Mouse (Mus musculus) liver, adult 2 months (tissue): ENCODE measurements around the gene Cdt1. TPM values are rescaled to one million over a fixed set of nuclear protein-coding genes. Genes with fewer than 3 reads are reported as not detected.

ENCODE experiments used
- DNase-seq: peaks from one replicate; pipeline ENCODE4 v3.0.0-alpha.2; 2011; ENCODE audit warnings: low read depth, low spot score; ENCODE audit errors: extremely low read depth
- H3K27ac ChIP-seq: fragments of 200-500 bp; replicated peaks from 2 replicates; pipeline ENCODE4 v1.5.1; 2012; ENCODE audit warnings: low read depth, mild to moderate bottlenecking, control low read depth, inconsistent platforms, low read length; ENCODE audit not compliant: insufficient read depth
- H3K27me3 ChIP-seq: fragments of 200-500 bp; 2 replicates; pipeline ENCODE4 v1.6.1; 2012; ENCODE audit warnings: mild to moderate bottlenecking, moderate library complexity, low read length, inconsistent platforms; ENCODE audit not compliant: control insufficient read depth, insufficient read depth
- H3K36me3 ChIP-seq: fragments of 200-500 bp; 2 replicates; pipeline ENCODE4 v1.6.1; 2012; ENCODE audit warnings: low read length, inconsistent platforms; ENCODE audit not compliant: control insufficient read depth, insufficient read depth
- H3K4me1 ChIP-seq: fragments of 200-500 bp; 2 replicates; pipeline ENCODE4 v1.6.1; 2011; ENCODE audit warnings: low read length; ENCODE audit not compliant: control insufficient read depth, insufficient read depth
- H3K4me3 ChIP-seq: fragments of 200-500 bp; 2 replicates; pipeline ENCODE4 v1.5.1; 2011; ENCODE audit warnings: low read depth, mild to moderate bottlenecking, control low read depth, low read length, moderate library complexity; ENCODE audit not compliant: insufficient read depth
- H3K79me2 ChIP-seq: fragments of 200-500 bp; 2 replicates; pipeline ENCODE4 v1.6.1; 2012; ENCODE audit warnings: inconsistent platforms, mild to moderate bottlenecking, low read length, moderate library complexity; ENCODE audit not compliant: control insufficient read depth, insufficient read depth
- H3K9ac ChIP-seq: fragments of 200-500 bp; 2 replicates; pipeline ENCODE4 v1.6.1; 2012; ENCODE audit warnings: low read depth, mild to moderate bottlenecking, control low read depth, inconsistent platforms, low read length
- CTCF ChIP-seq: fragments of 200-500 bp; IDR thresholded peaks from 2 replicates; pipeline ENCODE4 v1.5.1; 2011; ENCODE audit warnings: low read depth, low read length, control low read depth
- POLR2A ChIP-seq: fragments of 200-500 bp; IDR thresholded peaks from 2 replicates; pipeline ENCODE4 v1.6.1; 2011; ENCODE audit warnings: low read length, control low read depth; ENCODE audit not compliant: insufficient read depth; ENCODE audit errors: extremely low read depth
- WGBS: fragments of 180-500 bp; shearing (Covaris S2); methylation state at CpG from one replicate; pipeline ENCODE4 v1.1.7; 2018; 5-methylcytosine and 5-hydroxymethylcytosine counted together
- polyA plus RNA-seq: library from polyadenylated mRNA; depleted of rRNA; stranded (reverse); fragments of >200 nt; gene quantifications from 2 replicates; pipeline ENCODE4 v1.2.3, GENCODE M21; 2012
- total RNA-seq: library from RNA; depleted of rRNA; stranded (reverse); fragments of >200 nt; gene quantifications from 2 replicates; pipeline ENCODE4 v1.2.3, GENCODE M21; 2014

Cdt1 gene
- total and polyA plus RNA-seq, 2 experiments, result 1.0 to 2.9 TPM

DNA sequence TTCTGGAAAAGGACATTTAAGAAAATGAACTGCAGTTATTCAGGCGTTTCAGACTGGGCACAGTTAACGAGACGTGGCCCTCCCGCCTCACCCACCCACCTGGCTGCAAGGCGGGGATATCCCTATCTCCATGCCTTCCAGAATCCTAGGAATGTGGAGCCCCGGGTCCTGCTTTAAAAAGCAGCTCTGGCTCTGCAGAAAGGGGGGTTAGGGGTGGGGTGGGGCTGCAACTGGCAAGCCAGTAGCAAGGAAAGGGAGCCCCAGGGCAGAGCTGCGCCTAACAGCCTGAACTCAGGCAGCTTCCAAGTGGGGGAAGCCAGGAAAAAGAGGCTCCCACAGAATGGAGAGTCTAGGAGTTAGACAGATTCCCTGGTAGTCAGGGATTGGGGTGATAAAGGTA is 11.4 kb downstream of the Cdt1 start:
- no peak overlapping the region for H3K9ac ChIP-seq
- TF ChIP-seq POLR2A (no peak), CTCF (no peak)

DNA sequence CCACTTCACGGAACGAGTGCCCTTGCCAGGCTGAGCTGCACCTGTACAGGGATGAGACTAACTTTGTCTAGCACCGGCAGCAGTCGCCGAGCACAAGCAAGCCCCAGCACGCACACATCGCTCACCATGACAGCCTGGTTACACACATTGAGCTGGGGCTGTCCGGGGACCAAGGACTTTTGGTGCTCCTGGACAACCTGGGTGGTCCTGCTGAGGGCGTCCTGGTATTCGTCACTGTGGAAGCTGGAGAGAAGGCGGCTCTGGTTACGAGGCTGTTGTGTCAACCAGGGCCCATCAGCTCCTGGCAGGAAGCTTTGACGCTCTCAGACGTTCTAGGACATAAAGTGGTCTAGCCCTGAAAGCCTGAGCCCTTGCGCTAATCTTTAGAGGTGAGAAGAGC is 13.1 kb downstream of the Cdt1 start:
- Histone ChIP-seq H3K36me3 (no peaks in the 10 kb centered on the region), H3K27ac (no peak overlapping the region), H3K4me1 (peaks cover 5% of the 10 kb centered on the region), H3K27me3 (no peaks in the 10 kb centered on the region), H3K4me3 (no peak overlapping the region), H3K9ac (no peak overlapping the region), H3K79me2 (no peaks in the 10 kb centered on the region)
- no peak for TF ChIP-seq POLR2A
- TF ChIP-seq CTCF, result no peak
- no peak for DNase-seq
- 89% methylated on average over 14 of the region's 15 CpGs for WGBS

More for the DNA sequence above, 11.4 kb downstream of the Cdt1 start:
- Histone ChIP-seq H3K27ac (no peak overlapping the region), H3K27me3 (no peaks in the 10 kb centered on the region), H3K79me2 (no peaks in the 10 kb centered on the region), H3K36me3 (no peaks in the 10 kb centered on the region), H3K4me3 (no peak overlapping the region), H3K4me1 (peaks cover 20% of the 10 kb centered on the region)
- 84% methylated on average over 7 of the region's 7 CpGs for WGBS
- no peak for DNase-seq

DNA sequence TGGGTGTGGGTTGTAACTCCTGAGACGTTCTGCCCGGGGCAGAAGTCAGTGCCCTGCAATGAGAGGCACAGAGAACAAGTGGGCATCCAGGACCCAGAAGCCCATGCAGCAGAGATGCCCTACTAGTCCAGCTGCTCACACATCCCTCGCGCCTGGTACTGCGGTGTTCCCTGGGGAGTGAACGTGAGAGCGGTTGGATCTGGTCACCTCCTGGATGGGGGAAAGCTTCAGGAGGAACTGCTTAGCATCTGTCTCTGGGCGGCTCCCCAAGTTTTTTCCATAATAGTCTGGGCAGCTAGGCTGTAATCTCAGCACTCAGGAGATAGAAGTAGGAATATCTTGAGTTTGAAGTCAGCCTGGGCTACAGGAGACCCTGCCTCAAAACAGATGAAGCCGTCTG is 17.2 kb downstream of the Cdt1 start:
- Histone ChIP-seq H3K79me2 (no peaks in the 10 kb centered on the region), H3K4me3 (no peak overlapping the region), H3K4me1 (peaks cover 2% of the 10 kb centered on the region; the same call in 1 of the 2 replicates), H3K27me3 (no peaks in the 10 kb centered on the region), H3K9ac (no peak overlapping the region), H3K27ac (no peak overlapping the region), H3K36me3 (no peaks in the 10 kb centered on the region)
- TF ChIP-seq POLR2A, result no peak
- no peak for TF ChIP-seq CTCF
- WGBS, result 89% methylated on average over 9 of the region's 9 CpGs
- DNase-seq, result no peak

DNA sequence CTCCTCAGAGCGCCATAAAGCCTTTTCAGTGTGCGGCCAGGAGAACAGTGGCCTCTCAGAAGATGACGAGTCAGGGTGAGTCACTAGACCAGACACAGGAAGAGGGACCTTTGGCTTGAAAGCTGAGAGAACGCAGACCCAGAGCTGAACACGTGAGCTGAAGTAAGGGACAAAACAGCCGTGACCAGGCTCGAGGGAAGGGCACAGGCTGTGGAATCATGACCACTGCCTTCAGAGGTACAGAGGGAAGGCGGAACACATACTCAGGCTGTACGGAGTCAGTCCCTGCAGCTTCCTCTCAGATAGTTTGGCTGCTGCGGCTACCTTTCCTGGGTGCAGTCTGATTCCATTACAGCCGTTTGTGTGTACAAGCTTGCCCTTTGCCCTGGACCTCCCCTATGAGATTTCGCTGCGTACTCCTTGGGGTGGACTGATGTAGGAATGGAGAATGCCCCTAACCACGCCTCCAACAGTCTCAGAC is 17.6 kb downstream of the Cdt1 start:
- WGBS, result 35% methylated on average over 14 of the region's 14 CpGs
- Histone ChIP-seq H3K9ac (no peak overlapping the region), H3K4me1 (peaks cover 2% of the 10 kb centered on the region; the same call in 1 of the 2 replicates), H3K79me2 (no peaks in the 10 kb centered on the region), H3K27ac (no peak overlapping the region), H3K27me3 (no peaks in the 10 kb centered on the region), H3K4me3 (no peak overlapping the region), H3K36me3 (no peaks in the 10 kb centered on the region)
- TF ChIP-seq POLR2A (no peak), CTCF (no peak)
- peak; percentile 22 for DNase-seq

DNA sequence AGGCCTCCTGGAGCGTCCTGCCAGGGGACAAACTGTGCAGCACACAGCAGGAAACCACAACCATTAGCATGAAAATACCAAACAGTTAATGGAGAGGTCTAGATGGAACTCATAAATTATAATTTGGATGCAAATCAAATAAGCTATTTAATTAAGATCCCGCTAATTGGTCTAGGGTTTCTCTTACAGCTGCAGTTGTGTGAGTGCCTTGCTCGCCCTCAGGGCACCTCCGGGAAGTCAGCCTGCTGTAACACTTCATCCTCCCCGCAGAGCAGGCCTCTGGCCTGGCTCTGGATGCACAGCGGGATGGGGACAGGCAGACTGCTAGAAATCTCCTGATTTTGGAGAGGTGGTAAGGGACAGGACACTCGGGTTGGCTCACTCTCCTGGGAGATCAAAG is 18.4 kb downstream of the Cdt1 start:
- Histone ChIP-seq H3K9ac (no peak overlapping the region), H3K36me3 (no peaks in the 10 kb centered on the region), H3K4me3 (no peak overlapping the region), H3K79me2 (no peaks in the 10 kb centered on the region), H3K27ac (no peak overlapping the region), H3K27me3 (no peaks in the 10 kb centered on the region), H3K4me1 (peaks cover 2% of the 10 kb centered on the region; the same call in 1 of the 2 replicates)
- DNase-seq, result no peak
- TF ChIP-seq POLR2A (no peak), CTCF (no peak)
- WGBS, result 92% methylated on average over 7 of the region's 7 CpGs

DNA sequence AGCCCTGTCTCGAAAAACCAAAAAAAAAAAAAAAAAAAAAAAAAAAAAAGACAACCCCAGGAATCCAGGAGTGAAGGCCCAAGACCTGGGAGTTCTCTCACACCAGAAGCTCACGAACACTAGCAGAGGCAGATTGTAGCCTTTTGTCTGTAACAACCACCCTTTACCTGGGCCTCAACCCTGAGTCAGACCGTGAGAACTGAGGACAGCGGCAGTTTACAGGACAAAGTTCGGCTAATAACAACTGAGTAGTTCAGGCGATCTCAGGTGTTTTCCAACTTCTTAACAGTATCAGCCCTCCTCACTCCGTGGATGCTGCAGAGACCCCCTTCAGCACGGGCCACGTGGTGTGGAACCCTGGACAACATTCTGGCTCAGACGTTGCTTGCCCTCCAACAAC is 18.9 kb downstream of the Cdt1 start:
- Histone ChIP-seq H3K9ac (no peak overlapping the region), H3K36me3 (no peaks in the 10 kb centered on the region), H3K79me2 (no peaks in the 10 kb centered on the region), H3K27me3 (no peaks in the 10 kb centered on the region), H3K27ac (no peak overlapping the region), H3K4me1 (peaks cover 2% of the 10 kb centered on the region; the same call in 1 of the 2 replicates), H3K4me3 (no peak overlapping the region)
- DNase-seq, result no peak
- WGBS, result 86% methylated on average over 10 of the region's 10 CpGs
- TF ChIP-seq POLR2A (no peak), CTCF (no peak)
